In genomic region chr19:5392892-5393291, GRCm38 (mm10) we compare ENCODE assay signal across 7 mouse cellular contexts. TPM values are rescaled to one million over a fixed set of nuclear protein-coding genes. Genes with fewer than 3 reads are reported as not detected.
DNase-seq lines count a peak whose midpoint lies in the region; ATAC-seq and TF ChIP-seq lines count a peak whose summit lies in the region.

No protein-coding gene starts in this region.

- no peak for TF ChIP-seq POLR2A in cerebellum, adult 2 months (IDR thresholded peaks at IDR 0.05; ENCODE audit: borderline replicate concordance, insufficient read depth, low read length)
- TF ChIP-seq POLR2A in thymus, adult 2 months (IDR thresholded peaks at IDR 0.05; ENCODE audit: control insufficient read depth, extremely low read depth, insufficient read depth, low read length, poor library complexity) = no peak

- no peak overlapping the region for H3K9ac ChIP-seq in liver, embryonic 11.5 days (ENCODE audit: low read depth, low read length)

- H3K36me3 ChIP-seq in liver, embryonic 11.5 days (ENCODE audit: control insufficient read depth, insufficient read depth, low read length) = no peaks in the 10 kb centered on the region
- H3K36me3 ChIP-seq in thymus, adult 2 months (ENCODE audit: control insufficient read depth, insufficient read depth, low read length) = no peaks in the 10 kb centered on the region

- no peaks in the 10 kb centered on the region for H3K9me3 ChIP-seq in liver, embryonic 11.5 days (ENCODE audit: control insufficient read depth, low read length)

- no peaks in the 10 kb centered on the region for H3K27me3 ChIP-seq in cerebellum, adult 2 months (ENCODE audit: control insufficient read depth, insufficient read depth, low read length)
- no peaks in the 10 kb centered on the region for H3K27me3 ChIP-seq in liver, embryonic 11.5 days (replicated peaks; ENCODE audit: control insufficient read depth, insufficient read depth, low read length)
- H3K27me3 ChIP-seq in thymus, adult 2 months (ENCODE audit: control insufficient read depth, insufficient read depth, low read length) = no peaks in the 10 kb centered on the region

- H3K27ac ChIP-seq in cerebellum, adult 2 months (ENCODE audit: insufficient read depth, low read length) = no peak overlapping the region
- no peak overlapping the region for H3K27ac ChIP-seq in liver, embryonic 11.5 days (ENCODE audit: low read depth, low read length)
- no peak overlapping the region for H3K27ac ChIP-seq in thymus, adult 2 months (ENCODE audit: control insufficient read depth, insufficient read depth, low read length)

- DNase-seq in retina, postnatal 1 day = peak; percentile 56
- DNase-seq in retina, embryonic 14.5 days (ENCODE audit: low spot score) = no peak
- peak; percentile 74 to 79 for DNase-seq in cerebellum, adult 2 months
- DNase-seq in kidney, postnatal 36 days = peak; percentile 71 to 87
- DNase-seq in layer of hippocampus, adult 9-10 months (ENCODE audit: low spot score) = no peak
- no peak for DNase-seq in liver, embryonic 11.5 days (ENCODE audit: low spot score)
- no peak for DNase-seq in thymus, adult 2 months

- H3K4me1 ChIP-seq in cerebellum, adult 2 months (ENCODE audit: control insufficient read depth, insufficient read depth, low read length) = peaks cover 22% of the 10 kb centered on the region; the same call in 1 of the 2 replicates
- peaks cover 10% of the 10 kb centered on the region for H3K4me1 ChIP-seq in liver, embryonic 11.5 days (replicated peaks; ENCODE audit: control insufficient read depth, insufficient read depth, low read length)
- H3K4me1 ChIP-seq in thymus, adult 2 months (replicated peaks; ENCODE audit: control insufficient read depth, insufficient read depth, low read length) = peaks cover 15% of the 10 kb centered on the region

- 15% methylated on average over 4 of the region's 4 CpGs for WGBS in cerebellum, adult 2 months
- WGBS in liver, embryonic 11.5 days = 79% methylated on average over 4 of the region's 4 CpGs
- 74% methylated on average over 4 of the region's 4 CpGs for WGBS in thymus, adult 2 months

- ATAC-seq in liver, embryonic 11.5 days (replicated peaks; ENCODE audit: low FRiP score) = no peak

- H3K4me3 ChIP-seq in cerebellum, adult 2 months (replicated peaks; ENCODE audit: insufficient read depth, low read depth, low read length) = no peak overlapping the region
- no peak overlapping the region for H3K4me3 ChIP-seq in liver, embryonic 11.5 days (ENCODE audit: low read depth, low read length)
- H3K4me3 ChIP-seq in thymus, adult 2 months (ENCODE audit: control insufficient read depth, insufficient read depth, low read length) = no peak overlapping the region

- no peak overlapping the region for H3K4me2 ChIP-seq in liver, embryonic 11.5 days

- TF ChIP-seq CTCF in cerebellum, adult 2 months (IDR thresholded peaks at IDR 0.05; ENCODE audit: borderline replicate concordance, insufficient read depth, low read depth, low read length) = no peak
- no peak for TF ChIP-seq CTCF in thymus, adult 2 months (IDR thresholded peaks at IDR 0.05; ENCODE audit: borderline replicate concordance, control insufficient read depth, extremely low read depth, insufficient read depth, low read length, poor library complexity)

RNA-seq across cellular contexts. Expression of gene Sart1, which starts 4.4 kb away (rescaled TPM):
- 77.5 and 86.5 TPM in 2 replicates for polyA plus RNA-seq in cerebellum, adult 2 months (2012; rRNA removed)
- 62.7 and 73.3 TPM in 2 replicates for polyA plus RNA-seq in liver, embryonic 11.5 days (2014; fragmentation: Nextera tagmentation; extraction: Ambion mirVana)
- 41.6 and 48.9 TPM in 2 replicates for polyA plus RNA-seq in thymus, adult 2 months (2012; rRNA removed)

RNA-seq across cellular contexts. Expression of gene Tsga10ip, which starts 9.4 kb away (rescaled TPM):
- polyA plus RNA-seq in cerebellum, adult 2 months (2012; rRNA removed) = 0.21 TPM in 1 of 2 replicates, not detected in the other
- polyA plus RNA-seq in liver, embryonic 11.5 days (2014; fragmentation: Nextera tagmentation; extraction: Ambion mirVana) = 0.30 and 1.2 TPM in 2 replicates
- 0.14 and 0.59 TPM in 2 replicates for polyA plus RNA-seq in thymus, adult 2 months (2012; rRNA removed)

RNA-seq across cellular contexts. Expression of gene Banf1, which starts 25.9 kb away (rescaled TPM):
- polyA plus RNA-seq in cerebellum, adult 2 months (2012; rRNA removed) = 88.7 and 96.0 TPM in 2 replicates
- 601 and 643 TPM in 2 replicates for polyA plus RNA-seq in liver, embryonic 11.5 days (2014; fragmentation: Nextera tagmentation; extraction: Ambion mirVana)
- polyA plus RNA-seq in thymus, adult 2 months (2012; rRNA removed) = 294 and 314 TPM in 2 replicates

RNA-seq across cellular contexts. Expression of gene Eif1ad, which starts 26.4 kb away (rescaled TPM):
- polyA plus RNA-seq in cerebellum, adult 2 months (2012; rRNA removed) = 28.0 and 30.6 TPM in 2 replicates
- 72.9 and 76.5 TPM in 2 replicates for polyA plus RNA-seq in liver, embryonic 11.5 days (2014; fragmentation: Nextera tagmentation; extraction: Ambion mirVana)
- polyA plus RNA-seq in thymus, adult 2 months (2012; rRNA removed) = 50.0 and 51.3 TPM in 2 replicates

RNA-seq across cellular contexts. Expression of gene Drap1, which starts 31.9 kb away (rescaled TPM):
- polyA plus RNA-seq in cerebellum, adult 2 months (2012; rRNA removed) = 281 and 309 TPM in 2 replicates
- polyA plus RNA-seq in liver, embryonic 11.5 days (2014; fragmentation: Nextera tagmentation; extraction: Ambion mirVana) = 124 and 151 TPM in 2 replicates
- polyA plus RNA-seq in thymus, adult 2 months (2012; rRNA removed) = 112 and 133 TPM in 2 replicates

Comparison
In these comparisons a context has a peak if more than half of its experiments do, and no peak if none do; other contexts are left out.
1. DNase-seq: peak in retina, postnatal 1 day (single experiment), cerebellum, adult 2 months (2 of 2) and kidney, postnatal 36 days (2 of 2); none in retina, embryonic 14.5 days (single experiment), layer of hippocampus, adult 9-10 months (single experiment), liver, embryonic 11.5 days (single experiment) and thymus, adult 2 months (single experiment).